ENCODE assay signal across 14 mouse cellular contexts in the genomic region with DNA sequence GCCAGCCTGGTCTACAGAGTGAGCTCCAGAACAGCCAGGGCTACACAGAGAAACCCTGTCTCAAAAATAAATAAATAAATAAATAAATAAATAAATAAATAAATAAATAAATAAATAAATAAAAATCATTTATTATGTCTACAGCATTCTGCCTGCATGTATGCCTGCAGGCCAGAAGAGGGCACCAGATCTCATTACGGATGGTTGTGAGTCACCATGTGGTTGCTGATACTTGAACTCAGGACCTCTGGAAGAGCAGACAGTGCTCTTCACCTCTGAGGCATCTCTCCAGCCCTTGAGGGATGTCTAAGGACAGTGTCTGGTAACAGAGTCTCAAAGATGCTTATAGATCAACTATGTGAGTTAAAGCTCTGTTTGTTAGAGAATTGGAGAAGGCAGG. TPM values are rescaled to one million over a fixed set of nuclear protein-coding genes. Genes with fewer than 3 reads are reported as not detected.
DNase-seq lines count a peak whose midpoint lies in the region; ATAC-seq and TF ChIP-seq lines count a peak whose summit lies in the region.
"Not testable (repeated sequence)": the region's sequence is repeated elsewhere in the genome, so short reads cannot be mapped to it uniquely, and the experiment has no call there.
"Had no signal": no experiment of that assay in that cellular context is flagged by ENCODE, and none has a peak within 500 bp of the region (broad histone marks: within the 10 kb centered on the region; RNA-seq: fewer than 3 reads in every experiment).

No protein-coding gene starts in this region.

- not testable (repeated sequence) for H3K9me3 ChIP-seq in MEL (replicated peaks; ENCODE audit: insufficient read depth, low read length); heart, postnatal 0 days (replicated peaks; ENCODE audit: control insufficient read depth, low read length); kidney, postnatal 0 days (replicated peaks; ENCODE audit: low read length); liver, embryonic 14.5 days (ENCODE audit: control insufficient read depth, low read length); lung, postnatal 0 days (ENCODE audit: low read length)

- not testable (repeated sequence) for TF ChIP-seq POLR2A in MEL (IDR thresholded peaks at IDR 0.05; ENCODE audit: control insufficient read depth in 1 of 2, insufficient read depth in 1 of 2, low read depth in 1 of 2, low read length in 2 of 2, poor library complexity in 1 of 2); cerebellum, adult 2 months (IDR thresholded peaks at IDR 0.05; ENCODE audit: borderline replicate concordance, insufficient read depth, low read length)

- H3K36me3 ChIP-seq in MEL (ENCODE audit: control insufficient read depth in 1 of 2, insufficient read depth in 2 of 2, low read length in 2 of 2); heart, postnatal 0 days (replicated peaks; ENCODE audit: control insufficient read depth, insufficient read depth, low read length); kidney, postnatal 0 days (ENCODE audit: insufficient read depth, low read length); liver, embryonic 14.5 days (replicated peaks; ENCODE audit: control insufficient read depth, insufficient read depth, low read depth); lung, postnatal 0 days (ENCODE audit: insufficient read depth, low read length): not testable (repeated sequence)

- TF ChIP-seq RAD21 in MEL (IDR thresholded peaks at IDR 0.05; ENCODE audit: low read depth, low read length), result peak; percentile 23

- not testable (repeated sequence) for H3K4me1 ChIP-seq in MEL (ENCODE audit: control insufficient read depth in 1 of 2, insufficient read depth in 2 of 2, low read length in 2 of 2); cerebellum, adult 2 months (ENCODE audit: control insufficient read depth, insufficient read depth, low read length); heart, postnatal 0 days (ENCODE audit: control insufficient read depth, insufficient read depth); kidney, postnatal 0 days (replicated peaks; ENCODE audit: insufficient read depth, low read length); liver, embryonic 14.5 days (replicated peaks; ENCODE audit: control insufficient read depth in 2 of 2, insufficient read depth in 2 of 2, low read length in 1 of 2); lung, postnatal 0 days (ENCODE audit: insufficient read depth, low read depth, low read length)

- not testable (repeated sequence) for H3K4me2 ChIP-seq in heart, postnatal 0 days (ENCODE audit: low read depth, low read length); kidney, postnatal 0 days (ENCODE audit: low read length); liver, embryonic 14.5 days (ENCODE audit: low read depth); lung, postnatal 0 days (replicated peaks; ENCODE audit: low read depth, low read length)

- DNase-seq in 416B (ENCODE audit: low read depth) (peak; percentile 43), MEL (ENCODE audit: low read depth, low spot score) (peak; percentile 31)
- not testable (repeated sequence) for DNase-seq in cerebellum, adult 2 months; heart, postnatal 0 days (ENCODE audit: low spot score); kidney, postnatal 0 days (ENCODE audit: low spot score); liver, embryonic 14.5 days (ENCODE audit: low read depth in 3 of 3, low spot score in 3 of 3); lung, postnatal 0 days (ENCODE audit: low spot score)

- peak; percentile 43 to 48 (median 46) for TF ChIP-seq CTCF in MEL (IDR thresholded peaks at IDR 0.05 in 2 of 3, conservative IDR thresholded peaks at IDR 0.05 in 1 of 3; ENCODE audit: control insufficient read depth in 1 of 3, insufficient read depth in 1 of 3, low read depth in 2 of 3, low read length in 3 of 3, poor library complexity in 1 of 3, severe bottlenecking in 1 of 3)
- peak; percentile 20; the same call in 1 of the 2 replicates for TF ChIP-seq CTCF in cerebellum, adult 2 months (IDR thresholded peaks at IDR 0.05; ENCODE audit: borderline replicate concordance, insufficient read depth, low read depth, low read length)
- TF ChIP-seq CTCF in heart, postnatal 0 days (IDR thresholded peaks at IDR 0.05; ENCODE audit: low read depth), result peak; percentile 28
- TF ChIP-seq CTCF in kidney, postnatal 0 days (IDR thresholded peaks at IDR 0.05; ENCODE audit: low read depth), result peak; percentile 47
- peak; percentile 59 for TF ChIP-seq CTCF in liver, embryonic 14.5 days (IDR thresholded peaks at IDR 0.05; ENCODE audit: low read depth)
- TF ChIP-seq CTCF in lung, postnatal 0 days (IDR thresholded peaks at IDR 0.05), result peak; percentile 44

- not testable (repeated sequence) for H3K79me2 ChIP-seq in MEL (ENCODE audit: control insufficient read depth, insufficient read depth, low read length, poor library complexity)

- not testable (repeated sequence) for H3K27me3 ChIP-seq in MEL (ENCODE audit: control insufficient read depth in 1 of 2, insufficient read depth in 2 of 2, low read length in 2 of 2); cerebellum, adult 2 months (ENCODE audit: control insufficient read depth, insufficient read depth, low read length); heart, postnatal 0 days (ENCODE audit: control insufficient read depth, insufficient read depth, low read length); kidney, postnatal 0 days (ENCODE audit: insufficient read depth, low read length); liver, embryonic 14.5 days (ENCODE audit: control insufficient read depth, insufficient read depth, low read length); lung, postnatal 0 days (replicated peaks; ENCODE audit: insufficient read depth, low read length)

- not testable (repeated sequence) for H3K4me3 ChIP-seq in MEL (ENCODE audit: control insufficient read depth in 1 of 2, insufficient read depth in 1 of 2, low read depth in 2 of 2, low read length in 2 of 2); cerebellum, adult 2 months (replicated peaks; ENCODE audit: insufficient read depth, low read depth, low read length); heart, postnatal 0 days (ENCODE audit: low read depth, low read length); kidney, postnatal 0 days (replicated peaks; ENCODE audit: low read depth, low read length); liver, embryonic 14.5 days (ENCODE audit: insufficient read depth in 1 of 2, low read depth in 2 of 2, low read length in 2 of 2); lung, postnatal 0 days (ENCODE audit: low read depth, low read length)

- not testable (repeated sequence) for H3K27ac ChIP-seq in MEL (ENCODE audit: control insufficient read depth, low read depth, low read length); cerebellum, adult 2 months (ENCODE audit: insufficient read depth, low read length); heart, postnatal 0 days (ENCODE audit: low read depth); kidney, postnatal 0 days; liver, embryonic 14.5 days; lung, postnatal 0 days (ENCODE audit: low read length)

- ATAC-seq in heart, postnatal 0 days (ENCODE audit: insufficient read depth, low read depth); kidney, postnatal 0 days (replicated peaks; ENCODE audit: low FRiP score, low read depth); liver, embryonic 14.5 days (ENCODE audit: insufficient read depth); lung, postnatal 0 days: not testable (repeated sequence)

- H3K9ac ChIP-seq in MEL (ENCODE audit: control insufficient read depth, low read depth, low read length, poor library complexity, severe bottlenecking); heart, postnatal 0 days (replicated peaks; ENCODE audit: low read depth, low read length); kidney, postnatal 0 days (ENCODE audit: low read depth, low read length); liver, embryonic 14.5 days (replicated peaks); lung, postnatal 0 days (replicated peaks; ENCODE audit: low read depth): not testable (repeated sequence)

- WGBS in cerebellum, adult 2 months, result 51% methylated on average over 1 of the region's 1 CpGs
- 68% methylated on average over 1 of the region's 1 CpGs for WGBS in heart, postnatal 0 days
- 77% methylated on average over 1 of the region's 1 CpGs for WGBS in kidney, postnatal 0 days
- 57% methylated on average over 1 of the region's 1 CpGs for WGBS in liver, embryonic 14.5 days (ENCODE audit: insufficient replicate concordance)
- WGBS in lung, postnatal 0 days, result 56% methylated on average over 1 of the region's 1 CpGs

- not testable (repeated sequence) for TF ChIP-seq EP300 in MEL (IDR thresholded peaks at IDR 0.05; ENCODE audit: low read depth in 1 of 2, low read length in 2 of 2); heart, postnatal 0 days (IDR thresholded peaks at IDR 0.05; ENCODE audit: low read depth); liver, embryonic 14.5 days (IDR thresholded peaks at IDR 0.05; ENCODE audit: low read depth); lung, postnatal 0 days (IDR thresholded peaks at IDR 0.05)

RNA-seq across cellular contexts. Expression of a gene that starts 2.6 kb away (rescaled TPM):
- total RNA-seq in MEL (2012; rRNA removed), result 0.04 TPM in 1 of 2 replicates, not detected in the other
- polyA plus RNA-seq in MEL (2012; ENCODE audit: insufficient read depth in 1 of 2, insufficient read length in 2 of 2, low read depth in 1 of 2, low replicate concordance in 2 of 2, missing spikeins in 1 of 2), result under 1 TPM in 1 of 2 experiments, not detected in 1; 0.03 TPM
- not detected in 2 replicates for polyA plus RNA-seq in cerebellum, adult 2 months (2012; rRNA removed)
- not detected in 2 replicates for total RNA-seq in heart, postnatal 0 days (2014; rRNA removed; ENCODE audit: low replicate concordance)
- polyA plus RNA-seq in heart, postnatal 0 days (2015; fragmentation: Nextera tagmentation; extraction: Ambion mirVana), result 0.04 TPM in 2 replicates
- polyA plus RNA-seq in kidney, postnatal 0 days (2015; fragmentation: Nextera tagmentation; extraction: Ambion mirVana), result 0.07 and 0.10 TPM in 2 replicates
- polyA plus RNA-seq in liver, embryonic 14.5 days (2012; rRNA removed), result not detected in 2 replicates
- polyA plus RNA-seq in liver, embryonic 14.5 days (2014; fragmentation: Nextera tagmentation; extraction: Ambion mirVana), result 0.05 and 0.09 TPM in 2 replicates
- polyA plus RNA-seq in lung, postnatal 0 days (2015; fragmentation: Nextera tagmentation; extraction: Ambion mirVana), result 0.04 TPM in 1 of 2 replicates, not detected in the other
- total RNA-seq: adrenal gland, postnatal 36 days; gastrocnemius, adult 18-20 months; gastrocnemius, postnatal 25 days; granulocyte monocyte progenitor cell, adult 5-6 weeks; heart, postnatal 10 days; heart, postnatal 4 days had no signal
- polyA plus RNA-seq: CD4-positive, CD25-positive, alpha-beta regulatory T cell, adult 4 months had no signal

RNA-seq across cellular contexts. Expression of a gene that starts 5.4 kb away (rescaled TPM):
- 318 and 349 TPM in 2 replicates for total RNA-seq in MEL (2012; rRNA removed)
- polyA plus RNA-seq in MEL (2012; ENCODE audit: insufficient read depth in 1 of 2, insufficient read length in 2 of 2, low read depth in 1 of 2, low replicate concordance in 2 of 2, missing spikeins in 1 of 2), result 100 to 1,000 TPM in 1 of 2 experiments, not detected in 1; 408 TPM
- polyA plus RNA-seq in cerebellum, adult 2 months (2012; rRNA removed), result 84.9 and 86.4 TPM in 2 replicates
- 96.9 and 101 TPM in 2 replicates for total RNA-seq in heart, postnatal 0 days (2014; rRNA removed; ENCODE audit: low replicate concordance)
- polyA plus RNA-seq in heart, postnatal 0 days (2015; fragmentation: Nextera tagmentation; extraction: Ambion mirVana), result 96.6 and 102 TPM in 2 replicates
- polyA plus RNA-seq in kidney, postnatal 0 days (2015; fragmentation: Nextera tagmentation; extraction: Ambion mirVana), result 207 and 220 TPM in 2 replicates
- 40.9 and 62.4 TPM in 2 replicates for polyA plus RNA-seq in liver, embryonic 14.5 days (2012; rRNA removed)
- 128 TPM in 2 replicates for polyA plus RNA-seq in liver, embryonic 14.5 days (2014; fragmentation: Nextera tagmentation; extraction: Ambion mirVana)
- 127 and 141 TPM in 2 replicates for polyA plus RNA-seq in lung, postnatal 0 days (2015; fragmentation: Nextera tagmentation; extraction: Ambion mirVana)

RNA-seq across cellular contexts. Expression of a gene that starts 12.9 kb away (rescaled TPM):
- total RNA-seq in MEL (2012; rRNA removed), result 5.9 TPM in 2 replicates
- polyA plus RNA-seq in MEL (2012; ENCODE audit: insufficient read depth in 1 of 2, insufficient read length in 2 of 2, low read depth in 1 of 2, low replicate concordance in 2 of 2, missing spikeins in 1 of 2), result 10 to 100 TPM in 1 of 2 experiments, not detected in 1; 19.7 TPM
- polyA plus RNA-seq in cerebellum, adult 2 months (2012; rRNA removed), result 72.8 and 81.5 TPM in 2 replicates
- total RNA-seq in heart, postnatal 0 days (2014; rRNA removed; ENCODE audit: low replicate concordance), result 14.1 and 14.7 TPM in 2 replicates
- polyA plus RNA-seq in heart, postnatal 0 days (2015; fragmentation: Nextera tagmentation; extraction: Ambion mirVana), result 20.9 and 21.4 TPM in 2 replicates
- 28.4 and 29.5 TPM in 2 replicates for polyA plus RNA-seq in kidney, postnatal 0 days (2015; fragmentation: Nextera tagmentation; extraction: Ambion mirVana)
- polyA plus RNA-seq in liver, embryonic 14.5 days (2012; rRNA removed), result 3.7 and 5.0 TPM in 2 replicates
- polyA plus RNA-seq in liver, embryonic 14.5 days (2014; fragmentation: Nextera tagmentation; extraction: Ambion mirVana), result 2.6 and 2.7 TPM in 2 replicates
- polyA plus RNA-seq in lung, postnatal 0 days (2015; fragmentation: Nextera tagmentation; extraction: Ambion mirVana), result 31.4 and 32.9 TPM in 2 replicates

RNA-seq across cellular contexts. Expression of a gene that starts 56.9 kb away (rescaled TPM):
- total RNA-seq in MEL (2012; rRNA removed), result 0.23 and 0.27 TPM in 2 replicates
- polyA plus RNA-seq in MEL (2012; ENCODE audit: insufficient read depth in 1 of 2, insufficient read length in 2 of 2, low read depth in 1 of 2, low replicate concordance in 2 of 2, missing spikeins in 1 of 2), result under 1 TPM in 1 of 2 experiments, not detected in 1; 0.06 TPM
- 153 and 190 TPM in 2 replicates for polyA plus RNA-seq in cerebellum, adult 2 months (2012; rRNA removed)
- total RNA-seq in heart, postnatal 0 days (2014; rRNA removed; ENCODE audit: low replicate concordance), result 0.04 and 0.38 TPM in 2 replicates
- 0.03 and 0.04 TPM in 2 replicates for polyA plus RNA-seq in heart, postnatal 0 days (2015; fragmentation: Nextera tagmentation; extraction: Ambion mirVana)
- polyA plus RNA-seq in kidney, postnatal 0 days (2015; fragmentation: Nextera tagmentation; extraction: Ambion mirVana), result 0.03 and 0.08 TPM in 2 replicates
- polyA plus RNA-seq in liver, embryonic 14.5 days (2012; rRNA removed), result 0.01 and 0.06 TPM in 2 replicates
- polyA plus RNA-seq in liver, embryonic 14.5 days (2014; fragmentation: Nextera tagmentation; extraction: Ambion mirVana), result not detected in 2 replicates
- 0.05 and 0.11 TPM in 2 replicates for polyA plus RNA-seq in lung, postnatal 0 days (2015; fragmentation: Nextera tagmentation; extraction: Ambion mirVana)
- total RNA-seq: gastrocnemius, adult 18-20 months; gastrocnemius, postnatal 25 days; granulocyte monocyte progenitor cell, adult 5-6 weeks had no signal
- polyA plus RNA-seq: CD4-positive, CD25-positive, alpha-beta regulatory T cell, adult 4 months had no signal
